Mouse (Mus musculus) megakaryocyte-erythroid progenitor cell, adult 5-6 weeks (primary cell): ENCODE results near the gene Pcnt. TPM values are rescaled to one million over a fixed set of nuclear protein-coding genes. Genes with fewer than 3 reads are reported as not detected.
A peak's percentile ranks its signal among the peaks of the same experiment; 100 is the strongest.

Source experiments
- ATAC-seq: replicated peaks from 2 replicates; pipeline ENCODE4 v1.8.0; 2016; ENCODE audit warnings: mild to moderate bottlenecking, inconsistent platforms; ENCODE audit not compliant: severe bottlenecking, poor library complexity, low FRiP score, low TSS enrichment
- total RNA-seq, 2 experiments: library from RNA; stranded (forward) in 1 of 2; stranded (reverse) in 1 of 2; fragments of 200-1000, 215-1000 nt in 1 of 2; fragments of >200 nt in 1 of 2; fragmentation: Nextera tagmentation in 1 of 2; gene quantifications; 2 replicates each; pipeline ENCODE4 v1.2.3; 2014 to 2017

Pcnt gene
- total RNA-seq, 2 experiments from 2014 or later, result 60.4 to 71.6 TPM

DNA sequence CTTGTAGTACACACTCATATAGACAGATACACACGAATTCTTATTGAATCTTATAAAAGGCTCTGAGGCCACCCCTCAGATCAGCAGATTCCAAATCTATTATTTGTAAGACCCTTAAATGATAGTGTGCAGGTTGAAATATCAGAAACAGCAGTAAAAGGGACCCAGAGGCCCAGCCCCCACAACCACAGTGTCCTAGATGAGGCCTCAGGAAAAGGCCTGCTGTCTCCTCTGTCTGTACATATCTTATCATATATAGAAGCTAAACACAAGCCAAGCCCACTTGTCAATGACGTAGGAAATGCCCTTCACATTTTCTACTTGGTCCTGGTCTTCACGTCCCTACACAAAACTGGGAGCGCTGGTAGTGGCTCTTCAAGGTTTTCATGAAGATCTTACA, 113.5 kb downstream of the Pcnt start:
- no peak for ATAC-seq

DNA sequence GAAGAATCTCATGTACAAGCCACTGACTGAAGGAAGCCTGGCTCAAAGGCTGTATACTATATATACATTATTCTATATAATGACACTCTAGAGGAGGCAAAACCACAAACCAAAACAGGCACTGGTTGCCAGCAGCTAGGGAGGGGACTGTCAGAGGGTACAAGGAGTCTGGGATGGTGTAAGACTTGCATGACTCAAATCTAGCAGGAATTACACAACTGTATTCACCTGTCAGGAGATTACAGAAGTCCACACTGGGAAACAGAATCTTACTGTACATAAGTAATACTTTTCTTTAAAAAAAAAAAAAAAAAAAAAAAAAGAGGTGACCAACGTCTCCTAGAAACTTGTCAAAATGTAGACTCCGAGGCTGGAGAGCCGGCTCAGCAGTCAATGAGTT, 114.0 kb downstream of the Pcnt start:
- no peak for ATAC-seq

DNA sequence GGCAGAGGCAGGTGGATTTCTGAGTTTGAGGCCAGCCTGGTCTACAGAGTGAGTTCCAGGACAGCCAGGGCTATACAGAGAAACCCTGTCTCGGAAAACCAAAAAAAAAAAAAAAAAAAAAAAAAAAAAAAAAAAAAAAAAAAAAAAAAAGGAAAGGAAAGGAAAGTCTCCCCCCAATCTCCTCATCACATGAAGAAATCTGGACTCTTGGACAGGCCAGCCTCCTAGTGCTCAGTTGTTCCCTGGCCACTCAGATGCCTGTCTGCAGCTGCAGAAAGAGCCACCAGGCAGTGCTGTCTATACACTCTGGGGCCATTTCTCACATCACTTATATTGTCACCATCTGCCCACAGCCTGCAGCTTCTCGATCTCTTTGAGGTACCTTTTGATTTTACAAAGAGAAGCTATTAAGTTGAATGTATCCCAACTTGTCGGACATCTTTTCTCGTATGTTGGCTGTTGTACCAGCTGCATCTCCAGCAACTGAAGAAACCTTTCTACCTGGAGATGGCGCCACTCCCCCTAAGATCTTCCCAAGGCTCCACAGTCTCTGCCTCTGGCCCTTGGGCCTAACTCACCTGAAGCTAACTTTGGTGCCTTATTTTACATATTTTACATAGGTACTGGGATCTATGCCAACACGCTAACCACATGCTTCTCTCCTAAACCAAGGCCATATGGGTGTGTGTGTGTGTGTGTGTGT, 116.1 kb downstream of the Pcnt start:
- ATAC-seq, result 0 out of 2 replicates have a peak, but pooled peaks have one; percentile 55

DNA sequence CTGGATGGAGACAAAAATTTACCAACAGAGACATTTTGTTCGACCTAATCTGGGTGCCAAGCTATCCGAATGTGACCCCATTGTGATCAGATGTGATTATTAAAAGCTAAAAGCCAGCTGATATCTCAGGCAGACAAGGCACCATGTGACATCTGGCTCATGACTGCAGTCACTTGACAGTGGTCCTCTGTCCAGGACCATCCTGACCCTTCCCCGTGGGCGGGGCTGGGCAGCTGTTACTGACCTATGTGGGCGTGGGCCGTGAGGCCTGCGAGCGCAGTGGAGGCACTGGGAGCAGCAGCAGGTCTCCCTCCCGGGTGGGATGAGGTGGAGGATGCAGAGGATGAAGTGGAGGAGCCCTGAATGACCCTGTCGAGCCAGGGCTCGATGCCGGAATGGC, 125.0 kb downstream of the Pcnt start:
- no peak for ATAC-seq

DNA sequence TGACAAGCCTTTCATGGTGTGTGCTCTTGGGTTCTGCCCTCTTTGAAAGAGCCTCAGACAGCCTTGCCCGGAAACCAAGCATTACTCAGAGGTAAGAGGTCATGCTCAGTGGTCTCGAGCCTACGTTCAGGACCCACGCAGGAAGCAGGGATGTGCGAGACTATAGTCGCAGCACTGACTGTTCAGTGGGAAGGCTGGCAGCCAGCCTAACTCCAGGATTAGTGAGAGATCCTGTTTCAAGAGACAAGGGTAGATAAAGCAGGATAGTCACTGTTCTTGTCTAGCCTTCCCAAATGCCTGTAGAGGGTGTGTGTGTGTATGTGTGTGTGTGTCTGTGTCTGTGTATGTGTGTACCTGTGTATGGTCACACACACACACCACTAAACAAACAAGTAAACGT, 126.4 kb downstream of the Pcnt start:
- no peak for ATAC-seq

DNA sequence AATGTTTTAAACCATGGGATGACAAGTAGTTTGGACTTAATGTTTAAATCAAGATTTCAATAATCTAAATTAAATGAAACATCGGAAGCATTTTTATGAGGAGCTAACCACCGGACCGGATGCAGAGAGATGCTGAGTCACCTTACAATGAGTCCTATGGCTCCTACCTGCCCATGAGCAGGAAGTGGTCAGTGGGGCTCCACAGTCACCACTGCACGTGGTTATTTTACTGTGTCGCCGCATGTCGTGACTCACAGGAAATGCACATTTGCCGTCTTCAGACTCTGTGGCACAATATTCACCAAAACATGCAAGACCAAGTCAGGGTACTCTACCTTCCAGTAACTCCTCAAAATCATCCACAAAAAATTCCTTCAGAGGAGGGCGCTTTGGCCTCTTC, 135.8 kb downstream of the Pcnt start:
- ATAC-seq, result peak; percentile 55; the same call in 1 of the 2 replicates

Other genes with a start within 250 kb of the Pcnt start
- 0.59 and 2.0 TPM in 2 replicates for gene Prmt2, start 204.9 kb downstream of the Pcnt start, total RNA-seq (2014; fragmentation: Nextera tagmentation)
- gene Prmt2, start 204.9 kb downstream of the Pcnt start, total RNA-seq (2017), result 0.42 and 3.7 TPM in 2 replicates
- not detected in 2 replicates for gene S100b, start 188.9 kb downstream of the Pcnt start, total RNA-seq (2014; fragmentation: Nextera tagmentation)
- not detected in 2 replicates for gene S100b, start 188.9 kb downstream of the Pcnt start, total RNA-seq (2017)
- gene Dip2a, start 97.5 kb downstream of the Pcnt start, total RNA-seq (2014; fragmentation: Nextera tagmentation), result 1.6 and 2.4 TPM in 2 replicates
- 0.76 and 3.1 TPM in 2 replicates for gene Dip2a, start 97.5 kb downstream of the Pcnt start, total RNA-seq (2017)
- 4.1 TPM in 1 of 2 replicates, not detected in the other for gene AC141477.1, start 2.3 kb downstream of the Pcnt start, total RNA-seq (2014; fragmentation: Nextera tagmentation)
- gene AC141477.1, start 2.3 kb downstream of the Pcnt start, total RNA-seq (2017), result not detected in 2 replicates
- gene 2610028H24Rik, start 6.3 kb upstream of the Pcnt start, total RNA-seq (2014; fragmentation: Nextera tagmentation), result not detected in 2 replicates
- not detected in 2 replicates for gene 2610028H24Rik, start 6.3 kb upstream of the Pcnt start, total RNA-seq (2017)
- 60.1 and 94.2 TPM in 2 replicates for gene Mcm3ap, start 26.1 kb upstream of the Pcnt start, total RNA-seq (2014; fragmentation: Nextera tagmentation)
- 63.5 and 87.7 TPM in 2 replicates for gene Mcm3ap, start 26.1 kb upstream of the Pcnt start, total RNA-seq (2017)
- 5.4 and 5.5 TPM in 2 replicates for gene Ybey, start 26.3 kb upstream of the Pcnt start, total RNA-seq (2014; fragmentation: Nextera tagmentation)
- 7.5 and 8.1 TPM in 2 replicates for gene Ybey, start 26.3 kb upstream of the Pcnt start, total RNA-seq (2017)
- 7.5 and 11.4 TPM in 2 replicates for gene Lss, start 88.8 kb upstream of the Pcnt start, total RNA-seq (2014; fragmentation: Nextera tagmentation)
- gene Lss, start 88.8 kb upstream of the Pcnt start, total RNA-seq (2017), result 9.9 and 15.6 TPM in 2 replicates
- not detected in 2 replicates for gene Spatc1l, start 119.5 kb upstream of the Pcnt start, total RNA-seq (2014; fragmentation: Nextera tagmentation)
- not detected in 2 replicates for gene Spatc1l, start 119.5 kb upstream of the Pcnt start, total RNA-seq (2017)
- not detected in 2 replicates for gene Ftcd, start 132.9 kb upstream of the Pcnt start, total RNA-seq (2014; fragmentation: Nextera tagmentation)
- gene Ftcd, start 132.9 kb upstream of the Pcnt start, total RNA-seq (2017), result not detected in 2 replicates
- gene Col6a2, start 180.8 kb upstream of the Pcnt start, total RNA-seq (2014; fragmentation: Nextera tagmentation), result 0.70 TPM in 1 of 2 replicates, not detected in the other
- gene Col6a2, start 180.8 kb upstream of the Pcnt start, total RNA-seq (2017), result not detected in 2 replicates